Mouse (Mus musculus) layer of hippocampus, adult 18-20 months (tissue): ENCODE data around the gene Sema3f. TPM values are rescaled to one million over a fixed set of nuclear protein-coding genes. Genes with fewer than 3 reads are reported as not detected.

Experiments
- DNase-seq, 2 experiments: peaks; one replicate each; pipeline ENCODE4 v3.0.0; 2022; ENCODE audit warnings: low spot score in 2 of 2
- long read RNA-seq: library from polyadenylated mRNA; stranded (forward); transcript quantifications from one replicate; pipeline ENCODE4 v2.0.0, GENCODE M21; 2021
- total RNA-seq, 2 experiments: library from RNA; stranded (reverse); gene quantifications; 2 replicates each; pipeline ENCODE4 v1.2.3; 2021

The Sema3f gene
- 1 to 10 TPM; 2.8 to 5.9 TPM for total RNA-seq
- long read RNA-seq, partial matches to known transcripts, result 2 of 3 reads
- long read RNA-seq, other reads (novel, unspliced or antisense), result 1 of 3 reads

- peak; percentile 14 to 45 for DNase-seq
Measured at GRCm38 (mm10) chr9:107709697-107710483, at the start of gene Sema3f. TSS of gene Sema3f (minus strand) at chr9:107710475.

GRCm38 (mm10) chr9:107759593-107759992 lies 49.3 kb upstream of the Sema3f start:
- DNase-seq, result no peak

DNA sequence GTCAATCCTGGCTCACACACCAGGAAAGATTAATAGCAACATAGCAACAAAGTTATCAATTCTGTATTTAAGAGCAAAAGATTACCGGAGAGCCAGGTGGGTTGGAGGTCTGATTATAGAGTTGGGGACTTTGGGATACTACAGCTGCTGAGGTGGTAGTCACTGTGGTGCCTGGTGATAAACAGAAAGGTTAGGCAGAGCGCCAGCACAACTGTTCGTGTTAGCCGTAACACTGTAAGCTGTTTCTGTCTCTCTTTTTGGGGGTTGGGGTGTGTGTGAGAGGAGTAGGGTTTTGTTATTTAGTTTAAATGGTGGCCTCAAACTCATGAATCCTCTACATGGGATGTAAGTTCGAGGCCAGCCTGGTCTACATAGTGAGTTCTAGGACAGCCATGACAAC lies 40.1 kb upstream of the Sema3f start:
- DNase-seq, result no peak

GRCm38 (mm10) chr9:107748063-107748462 lies 37.8 kb upstream of the Sema3f start:
- no peak for DNase-seq

DNA sequence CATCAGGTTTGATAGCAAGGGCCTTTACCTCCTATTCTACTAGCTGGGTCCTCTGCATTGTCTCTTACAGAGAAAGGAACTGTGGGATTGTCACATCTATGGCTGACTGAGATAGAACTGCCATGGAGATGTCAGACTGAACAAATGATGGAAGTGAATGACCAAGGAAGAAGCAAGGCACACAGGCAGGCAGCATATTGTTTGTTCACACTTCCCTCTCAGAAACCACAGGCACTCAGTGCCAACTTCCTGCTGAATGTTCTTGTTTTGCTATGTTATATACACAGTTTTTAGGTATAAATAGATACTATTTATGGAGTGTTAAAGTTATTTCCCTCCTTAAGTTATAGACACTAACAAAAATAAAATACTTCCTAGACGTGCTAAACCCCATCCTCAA lies 37.0 kb upstream of the Sema3f start:
- DNase-seq, result no peak

GRCm38 (mm10) chr9:107746679-107747078 lies 36.4 kb upstream of the Sema3f start:
- no peak for DNase-seq

DNA sequence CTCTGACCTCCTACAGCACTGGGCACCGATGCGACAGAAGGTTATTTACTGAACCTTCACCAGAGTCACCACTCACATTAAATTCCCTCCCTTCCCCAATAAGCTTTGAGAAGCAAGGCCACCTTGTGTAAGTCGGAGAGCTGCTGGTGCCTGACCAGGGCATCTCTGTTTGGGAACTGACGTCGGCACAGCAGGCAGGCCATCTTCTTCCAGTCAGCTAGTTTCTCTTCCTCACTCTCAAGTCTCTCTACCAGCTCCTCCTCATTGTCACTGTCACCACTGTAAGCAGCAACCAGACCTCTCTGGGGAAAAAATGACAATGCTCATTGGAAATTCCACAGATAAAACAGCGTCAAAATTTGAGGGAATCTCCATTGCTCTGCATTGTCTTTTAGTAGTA lies 33.8 kb upstream of the Sema3f start:
- no peak for DNase-seq

DNA sequence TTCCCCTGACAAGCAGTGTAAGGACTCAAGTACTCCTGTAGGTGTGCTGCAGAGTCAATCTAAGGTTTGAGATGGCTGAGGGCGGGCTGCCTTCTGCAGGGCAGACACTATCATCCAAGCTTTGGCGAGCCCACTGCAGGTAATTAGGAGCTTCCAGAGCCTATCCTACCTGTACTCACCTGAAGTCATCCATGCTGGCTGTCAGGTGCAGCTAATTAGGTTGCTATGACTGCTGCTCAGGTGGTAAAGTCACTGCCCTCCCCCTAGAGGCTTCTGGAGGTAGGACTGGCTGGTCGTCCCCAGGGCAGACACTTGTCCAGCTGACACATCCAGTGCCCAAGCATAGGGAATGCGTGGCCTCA lies 28.5 kb upstream of the Sema3f start:
- DNase-seq, result peak in 1 of 2 experiments; percentile 22

DNA sequence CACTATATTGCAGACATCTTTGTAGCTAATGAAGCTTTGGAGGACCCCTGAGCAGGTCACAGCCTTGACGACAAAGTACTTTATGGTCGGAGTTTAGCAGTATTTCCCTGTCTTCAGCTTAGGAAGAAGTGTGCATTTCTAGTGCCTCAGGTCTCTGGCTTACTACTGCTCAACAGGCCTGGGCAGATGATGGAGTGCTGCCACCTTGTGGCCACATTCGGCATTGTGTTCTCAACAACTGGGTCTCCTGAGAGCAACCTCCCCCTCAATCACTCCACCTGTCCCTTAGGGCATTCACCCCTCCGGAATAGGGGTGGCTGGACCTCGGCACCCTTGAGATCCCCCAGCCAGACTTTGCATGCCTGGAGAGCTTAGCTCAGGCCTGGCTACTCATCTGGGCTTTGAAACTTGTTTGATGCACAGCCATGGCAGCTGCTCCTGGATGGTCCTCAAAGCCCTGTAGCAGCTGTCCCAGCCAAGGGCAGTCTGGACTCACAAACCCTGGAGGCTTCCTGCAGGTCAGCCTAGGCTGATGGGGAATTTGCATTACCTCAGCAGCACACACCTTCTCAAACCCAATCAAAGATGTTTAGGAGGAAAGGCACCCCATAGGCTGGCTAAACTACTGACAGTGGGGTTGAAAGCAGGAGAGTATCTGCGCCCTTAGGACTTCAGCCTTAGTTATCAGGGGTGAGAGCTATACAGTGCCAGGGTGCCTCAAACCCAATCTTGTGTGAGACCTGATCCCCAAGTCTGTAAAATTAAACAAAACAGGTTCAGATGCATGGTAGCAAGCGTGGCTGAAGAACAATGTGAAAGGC lies 28.0 kb upstream of the Sema3f start:
- DNase-seq, result peak; percentile 76 to 92

DNA sequence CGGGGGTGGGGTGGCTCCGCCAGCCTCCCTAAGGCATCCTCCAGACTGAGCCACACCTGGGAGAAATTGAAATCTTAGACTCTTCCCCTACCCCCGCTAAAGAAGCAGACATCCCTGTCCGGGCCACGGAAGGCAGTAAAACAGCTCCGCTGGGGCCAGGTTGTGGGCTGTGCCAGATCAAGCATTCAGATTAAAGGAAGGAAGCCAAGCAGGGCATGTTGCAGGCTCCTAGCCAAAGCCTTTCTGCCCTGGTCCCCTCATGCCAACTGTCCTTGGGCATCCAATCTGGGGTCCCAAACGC lies 25.9 kb upstream of the Sema3f start:
- no peak for DNase-seq

GRCm38 (mm10) chr9:107735356-107736184 lies 25.3 kb upstream of the Sema3f start:
- no peak for DNase-seq

DNA sequence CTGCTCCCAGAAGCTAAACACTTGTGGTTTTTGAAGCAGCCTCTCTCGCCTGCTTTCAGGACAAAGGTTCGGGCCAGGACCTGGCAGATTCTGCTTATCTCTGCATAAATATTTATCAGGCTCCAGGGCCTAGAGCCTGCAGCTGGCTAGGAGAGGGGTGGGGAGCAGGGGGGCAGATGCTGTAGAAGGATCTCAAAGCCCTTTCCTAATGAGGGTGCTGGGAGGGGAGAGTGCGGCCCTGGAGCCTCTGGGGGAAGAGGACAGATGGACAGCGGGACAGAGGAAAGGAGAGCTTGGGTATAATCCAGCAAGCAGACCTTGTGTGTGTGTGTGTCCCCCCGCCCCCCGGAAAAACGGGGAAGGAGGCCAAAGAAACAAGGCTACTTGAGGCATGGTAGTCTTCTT lies 24.3 kb upstream of the Sema3f start:
- no peak for DNase-seq

DNA sequence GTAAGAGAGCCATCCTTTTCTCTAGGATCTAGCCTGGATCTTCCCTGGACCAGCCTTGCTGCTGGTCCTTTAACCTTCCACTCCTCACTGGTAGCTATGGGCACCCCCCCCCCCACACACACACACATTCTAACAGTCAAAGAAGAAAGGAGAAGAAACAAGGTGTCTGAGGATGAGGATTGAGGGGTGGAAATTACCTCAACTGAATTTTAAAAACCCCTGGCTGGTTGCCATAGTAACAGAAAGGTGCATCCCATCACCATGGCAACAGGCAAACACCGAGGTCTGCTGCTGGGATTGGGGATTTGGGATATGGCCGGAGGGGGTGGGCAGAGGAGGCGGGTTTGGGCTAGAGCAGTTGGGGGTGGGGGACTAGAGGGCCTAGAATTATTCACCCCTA lies 19.4 kb upstream of the Sema3f start:
- no peak for DNase-seq

DNA sequence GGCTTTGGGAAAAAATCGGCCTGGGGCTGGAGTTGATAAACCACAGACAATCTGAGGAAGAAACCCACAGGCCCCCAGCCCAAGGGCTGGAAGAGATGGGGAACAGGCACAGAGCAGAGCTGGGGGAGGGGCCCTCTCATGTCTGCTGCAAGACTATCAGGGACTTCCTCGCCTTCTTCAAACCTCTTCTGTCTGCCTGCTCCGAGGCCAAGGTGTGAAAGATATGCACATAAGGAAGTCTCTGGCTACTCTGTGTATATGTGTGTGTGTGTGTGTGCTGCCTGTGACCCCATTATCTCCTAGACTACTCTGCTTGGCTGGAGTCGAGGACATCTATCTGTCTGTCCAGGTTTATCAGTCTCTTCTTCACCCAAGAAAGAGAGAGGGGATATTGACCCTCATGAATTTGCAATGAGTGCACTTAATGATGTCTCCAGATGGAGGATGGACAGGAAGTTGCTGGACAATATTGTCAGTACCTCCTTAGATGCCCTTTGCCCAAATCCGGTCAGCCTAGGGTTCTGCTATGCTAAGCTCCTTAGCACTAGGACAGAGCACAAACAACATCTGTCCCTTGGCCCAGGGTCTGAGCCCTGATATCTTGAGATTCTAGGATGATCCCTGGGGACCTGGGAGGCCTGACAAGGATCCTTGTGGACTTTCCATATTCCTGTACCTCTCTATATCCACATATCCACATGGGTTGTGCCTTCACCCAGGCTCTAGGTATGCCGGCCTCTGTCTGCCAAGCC lies 18.8 kb upstream of the Sema3f start:
- DNase-seq, result no peak

GRCm38 (mm10) chr9:107727041-107727440 lies 16.8 kb upstream of the Sema3f start:
- DNase-seq, result no peak

DNA sequence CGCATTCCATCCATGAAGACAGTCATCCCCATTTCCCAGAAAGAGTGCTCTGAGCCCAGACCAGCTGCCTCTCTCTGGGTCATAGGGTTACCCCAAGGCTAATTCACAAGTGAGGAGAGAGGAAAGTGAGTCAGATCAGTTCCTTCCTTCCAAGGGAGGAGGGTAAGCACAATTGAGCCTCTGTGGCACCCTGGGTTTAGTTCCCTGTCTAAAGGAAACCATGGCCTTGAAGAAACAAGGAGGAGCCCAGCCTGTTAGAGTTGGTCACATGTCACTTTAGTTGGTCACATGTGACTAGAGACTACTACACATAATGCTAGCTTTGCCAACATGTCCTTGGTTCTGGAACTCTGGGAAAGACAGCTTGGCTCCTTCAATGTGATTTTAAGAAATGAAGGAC lies 14.5 kb upstream of the Sema3f start:
- no peak for DNase-seq

GRCm38 (mm10) chr9:107723794-107724531 lies 13.7 kb upstream of the Sema3f start:
- no peak for DNase-seq

GRCm38 (mm10) chr9:107723292-107723691 lies 13.0 kb upstream of the Sema3f start:
- no peak for DNase-seq

DNA sequence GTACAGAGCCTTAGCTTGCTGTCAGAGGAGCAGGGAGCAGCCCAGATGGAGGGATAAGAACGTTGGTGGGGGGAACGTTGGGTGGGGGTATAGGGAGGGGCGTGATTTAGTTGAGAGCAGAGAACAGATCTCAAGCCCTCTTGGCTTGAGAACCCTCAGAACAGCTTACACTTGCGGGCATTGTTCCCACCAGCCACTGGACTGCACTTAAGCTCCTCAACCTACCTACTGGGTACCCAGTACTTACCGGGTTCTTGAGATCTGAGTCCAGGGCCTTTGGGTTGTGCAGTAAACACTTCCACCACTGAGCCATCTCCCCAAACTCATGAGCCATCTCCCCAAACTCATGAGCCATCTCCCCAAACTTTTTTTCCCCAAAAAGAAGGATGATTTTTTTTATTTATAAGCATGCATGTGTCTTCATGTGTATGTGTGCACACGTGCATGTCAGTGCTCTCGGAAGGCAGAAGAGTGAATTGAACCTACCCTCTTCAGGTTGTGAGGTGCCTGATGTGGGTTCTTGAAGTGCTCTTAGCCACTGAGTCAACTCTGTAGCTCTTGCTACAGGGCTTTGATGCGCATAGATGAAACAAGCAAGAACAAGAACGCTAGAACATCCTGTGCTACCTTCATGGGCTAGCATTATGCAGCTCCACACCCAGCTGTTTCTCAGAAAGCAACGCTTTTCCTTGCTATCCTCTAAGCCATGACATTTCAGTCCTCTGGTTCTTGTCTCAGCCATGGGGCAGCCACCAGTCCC lies 8.7 kb upstream of the Sema3f start:
- no peak for DNase-seq

GRCm38 (mm10) chr9:107716951-107717350 lies 6.7 kb upstream of the Sema3f start:
- DNase-seq, result no peak
